Mouse (Mus musculus) neural tube, embryonic 11.5 days (tissue): Measurements from ENCODE around the gene Csmd2. TPM values are rescaled to one million over a fixed set of nuclear protein-coding genes. Genes with fewer than 3 reads are reported as not detected.

Experiments
- ATAC-seq: fragments of 200-750 bp; cut with Nextera tagmentation; 2 replicates; pipeline ENCODE4 v1.8.0; 2017; ENCODE audit warnings: moderate number of reproducible peaks, mild to moderate bottlenecking, moderate TSS enrichment, moderate library complexity; ENCODE audit not compliant: insufficient read depth, low FRiP score, low TSS enrichment
- DNase-seq: peaks from one replicate; pipeline ENCODE4 v3.0.0-alpha.2; 2015; ENCODE audit warnings: low spot score
- H3K27ac ChIP-seq: fragments of 300-500 bp; sonication (generic); 2 replicates; pipeline ENCODE4 v1.5.1; 2014; ENCODE audit warnings: low read depth, mild to moderate bottlenecking, low read length
- H3K27me3 ChIP-seq: fragments of 300-500 bp; sonication (generic); 2 replicates; pipeline ENCODE4 v1.6.1; 2014; ENCODE audit warnings: mild to moderate bottlenecking, low read length, mixed read lengths; ENCODE audit not compliant: control insufficient read depth, insufficient read depth
- H3K36me3 ChIP-seq: fragments of 300-500 bp; sonication (generic); 2 replicates; pipeline ENCODE4 v1.6.1; 2014; ENCODE audit warnings: mild to moderate bottlenecking, low read length, moderate library complexity, mixed read lengths; ENCODE audit not compliant: control insufficient read depth, insufficient read depth
- H3K4me1 ChIP-seq: fragments of 300-500 bp; sonication (generic); 2 replicates; pipeline ENCODE4 v1.6.1; 2014; ENCODE audit warnings: low read length, mixed read lengths; ENCODE audit not compliant: control insufficient read depth, insufficient read depth
- H3K4me2 ChIP-seq: fragments of 300-500 bp; sonication (generic); 2 replicates; pipeline ENCODE4 v1.6.1; 2014; ENCODE audit warnings: low read depth, mild to moderate bottlenecking, moderate library complexity
- H3K4me3 ChIP-seq: fragments of 300-500 bp; sonication (generic); 2 replicates; pipeline ENCODE4 v1.5.1; 2014; ENCODE audit warnings: low read depth, low read length
- H3K9ac ChIP-seq: fragments of 300-500 bp; sonication (generic); 2 replicates; pipeline ENCODE4 v1.6.1; 2014; ENCODE audit warnings: mild to moderate bottlenecking, low read length
- H3K9me3 ChIP-seq: fragments of 300-500 bp; sonication (generic); 2 replicates; pipeline ENCODE4 v1.6.1; 2016; ENCODE audit warnings: low read length; ENCODE audit not compliant: control insufficient read depth
- WGBS: fragments of 180-500 bp; shearing (Covaris S2); extraction: QIAGEN DNeasy Blood & Tissue Kit; methylation state at CpG from one replicate; pipeline ENCODE4 v1.1.7; 2014; 5-methylcytosine and 5-hydroxymethylcytosine counted together
- polyA plus RNA-seq: library from polyadenylated mRNA; unstranded; fragments of >200 nt; fragmentation: Nextera tagmentation; extraction: Ambion mirVana; gene quantifications from 2 replicates; pipeline ENCODE4 v1.2.1, GENCODE M21; 2014

Gene Csmd2
- polyA plus RNA-seq, 1 experiment from 2014 or later, result 1.4 TPM

GRCm38 (mm10) chr4:128615761-128616160, 628.1 kb downstream of the Csmd2 start:
- Histone ChIP-seq H3K4me2 (no peak overlapping the region), H3K27me3 (no peaks in the 10 kb centered on the region), H3K36me3 (no peaks in the 10 kb centered on the region), H3K4me3 (no peak overlapping the region), H3K9ac (no peak overlapping the region), H3K27ac (no peak overlapping the region), H3K9me3 (no peaks in the 10 kb centered on the region), H3K4me1 (no peaks in the 10 kb centered on the region)
- no peak for ATAC-seq
- WGBS, result 92% methylated on average over 14 of the region's 14 CpGs
- DNase-seq, result no peak

Other genes starting within 250 kb of the Csmd2 start
- gene CK137956, start 16.9 kb upstream of the Csmd2 start, polyA plus RNA-seq, result 0.48 and 0.50 TPM in 2 replicates